Mouse (Mus musculus) hindbrain, embryonic 10.5 days (tissue): ENCODE data around the gene Spaar. TPM values are rescaled to one million over a fixed set of nuclear protein-coding genes. Genes with fewer than 3 reads are reported as not detected.

Experiments
- DNase-seq: peaks from one replicate; pipeline ENCODE4 v3.0.0-alpha.2; 2017; ENCODE audit warnings: low spot score
- H3K27ac ChIP-seq: fragments of 300-500 bp; sonication (generic); 2 replicates; pipeline ENCODE4 v1.5.1; 2016; ENCODE audit warnings: mild to moderate bottlenecking, moderate library complexity
- H3K27me3 ChIP-seq: fragments of 300-500 bp; sonication (generic); 2 replicates; pipeline ENCODE4 v1.6.1; 2016; ENCODE audit warnings: mild to moderate bottlenecking; ENCODE audit not compliant: poor library complexity, insufficient read depth, severe bottlenecking
- H3K36me3 ChIP-seq: fragments of 300-500 bp; sonication (generic); 2 replicates; pipeline ENCODE4 v1.6.1; 2016; ENCODE audit warnings: mild to moderate bottlenecking, moderate library complexity
- H3K4me1 ChIP-seq: fragments of 300-500 bp; sonication (generic); replicated peaks from 2 replicates; pipeline ENCODE4 v1.6.1; 2016; ENCODE audit warnings: mild to moderate bottlenecking
- H3K4me3 ChIP-seq: fragments of 300-500 bp; sonication (generic); 2 replicates; pipeline ENCODE4 v1.5.1; 2016; ENCODE audit warnings: mild to moderate bottlenecking, moderate library complexity
- H3K9me3 ChIP-seq: fragments of 300-500 bp; sonication (generic); 2 replicates; pipeline ENCODE4 v1.6.1; 2016; ENCODE audit warnings: mild to moderate bottlenecking, moderate library complexity
- WGBS: fragments of 180-500 bp; shearing (Covaris S2); methylation state at CpG from one replicate; pipeline ENCODE4 v1.1.7; 2016; 5-methylcytosine and 5-hydroxymethylcytosine counted together
- polyA plus RNA-seq: library from polyadenylated mRNA; unstranded; fragments of >200 nt; fragmentation: Nextera tagmentation; extraction: Ambion mirVana; gene quantifications from 2 replicates; pipeline ENCODE4 v1.2.1, GENCODE M21; 2016

The Spaar gene
- polyA plus RNA-seq, 1 experiment from 2014 or later: not detected

- no peaks in the 10 kb centered on the region for H3K9me3 ChIP-seq
- H3K27ac ChIP-seq: no peak overlapping the region
- no peaks in the 10 kb centered on the region for H3K36me3 ChIP-seq
- no peaks in the 10 kb centered on the region for H3K27me3 ChIP-seq
- no peaks in the 10 kb centered on the region for H3K4me1 ChIP-seq
- H3K4me3 ChIP-seq: no peak overlapping the region
- DNase-seq: no peak
- WGBS: 52% methylated on average over 7 of the region's 7 CpGs
Measured at GRCm38 (mm10) chr4:43713652-43714219, 16.1 kb upstream of the Spaar start.

- no peak for DNase-seq
- 67% methylated on average over 16 of the region's 16 CpGs for WGBS
- Histone ChIP-seq H3K36me3 (no peaks in the 10 kb centered on the region), H3K4me1 (no peaks in the 10 kb centered on the region), H3K27ac (no peak overlapping the region), H3K27me3 (no peaks in the 10 kb centered on the region), H3K9me3 (no peaks in the 10 kb centered on the region), H3K4me3 (no peak overlapping the region)
Measured at GRCm38 (mm10) chr4:43720491-43721228, 9.2 kb upstream of the Spaar start.

GRCm38 (mm10) chr4:43722191-43722590 is 7.6 kb upstream of the Spaar start:
- no peaks in the 10 kb centered on the region for H3K27me3 ChIP-seq
- H3K36me3 ChIP-seq: no peaks in the 10 kb centered on the region
- WGBS: 93% methylated on average over 4 of the region's 4 CpGs
- peaks cover 4% of the 10 kb centered on the region; the same call in 1 of the 2 replicates for H3K4me1 ChIP-seq
- H3K9me3 ChIP-seq: no peaks in the 10 kb centered on the region
- no peak overlapping the region for H3K4me3 ChIP-seq
- H3K27ac ChIP-seq: no peak overlapping the region
- no peak for DNase-seq

- Histone ChIP-seq H3K36me3 (no peaks in the 10 kb centered on the region), H3K4me1 (peaks cover 18% of the 10 kb centered on the region), H3K27ac (no peak overlapping the region), H3K27me3 (no peaks in the 10 kb centered on the region), H3K9me3 (no peaks in the 10 kb centered on the region), H3K4me3 (no peak overlapping the region)
- 41% methylated on average over 1 of the region's 1 CpGs for WGBS
- DNase-seq: peak; percentile 18
Measured at GRCm38 (mm10) chr4:43724764-43725163, 5.1 kb upstream of the Spaar start.

GRCm38 (mm10) chr4:43726228-43726993 is 3.4 kb upstream of the Spaar start:
- 71% methylated on average over 12 of the region's 12 CpGs for WGBS
- H3K9me3 ChIP-seq: no peaks in the 10 kb centered on the region
- DNase-seq: no peak
- no peaks in the 10 kb centered on the region for H3K27me3 ChIP-seq
- H3K4me1 ChIP-seq: peaks cover 28% of the 10 kb centered on the region
- H3K4me3 ChIP-seq: no peak overlapping the region
- H3K36me3 ChIP-seq: no peaks in the 10 kb centered on the region
- H3K27ac ChIP-seq: no peak overlapping the region

GRCm38 (mm10) chr4:43726995-43727394 is 2.8 kb upstream of the Spaar start, which contains the start of gene Hrct1:
Hrct1 (plus strand) TSS chr4:43727188.
- no peak within 1 kb of the TSS for H3K4me3 ChIP-seq
- no peaks in the 10 kb centered on the region for H3K27me3 ChIP-seq
- no peaks in the 10 kb centered on the region for H3K36me3 ChIP-seq
- H3K4me1 ChIP-seq: peaks cover 28% of the 10 kb centered on the region
- no peaks in the 10 kb centered on the region for H3K9me3 ChIP-seq
- 54% methylated on average over 3 of the region's 3 CpGs for WGBS
- DNase-seq: no peak
- no peak within 1 kb of the TSS for H3K27ac ChIP-seq

GRCm38 (mm10) chr4:43727718-43728575 is 1.9 kb upstream of the Spaar start:
- Histone ChIP-seq H3K36me3 (no peaks in the 10 kb centered on the region), H3K27ac (no peak overlapping the region), H3K9me3 (no peaks in the 10 kb centered on the region), H3K4me3 (no peak overlapping the region), H3K4me1 (peaks cover 28% of the 10 kb centered on the region), H3K27me3 (no peaks in the 10 kb centered on the region)
- 71% methylated on average over 7 of the region's 7 CpGs for WGBS
- DNase-seq: no peak

GRCm38 (mm10) chr4:43728576-43728954 is 1.3 kb upstream of the Spaar start:
- no peak for DNase-seq
- H3K4me3 ChIP-seq: no peak overlapping the region
- no peak overlapping the region for H3K27ac ChIP-seq
- 72% methylated on average over 5 of the region's 5 CpGs for WGBS
- H3K4me1 ChIP-seq: peaks cover 28% of the 10 kb centered on the region
- H3K27me3 ChIP-seq: no peaks in the 10 kb centered on the region
- no peaks in the 10 kb centered on the region for H3K36me3 ChIP-seq
- H3K9me3 ChIP-seq: no peaks in the 10 kb centered on the region

- no peak overlapping the region for H3K4me3 ChIP-seq
- DNase-seq: no peak
- no peaks in the 10 kb centered on the region for H3K27me3 ChIP-seq
- H3K27ac ChIP-seq: no peak overlapping the region
- no peaks in the 10 kb centered on the region for H3K9me3 ChIP-seq
- H3K4me1 ChIP-seq: peaks cover 28% of the 10 kb centered on the region
- H3K36me3 ChIP-seq: no peaks in the 10 kb centered on the region
- WGBS: 85% methylated on average over 3 of the region's 3 CpGs
Measured at GRCm38 (mm10) chr4:43729126-43729525, 708 bp upstream of the Spaar start.

GRCm38 (mm10) chr4:43730750-43731297 is 990 bp downstream of the Spaar start:
- DNase-seq: no peak
- H3K9me3 ChIP-seq: no peaks in the 10 kb centered on the region
- WGBS: 76% methylated on average over 21 of the region's 21 CpGs
- H3K27ac ChIP-seq: no peak overlapping the region
- no peak overlapping the region for H3K4me3 ChIP-seq
- no peaks in the 10 kb centered on the region for H3K36me3 ChIP-seq
- H3K4me1 ChIP-seq: peaks cover 28% of the 10 kb centered on the region
- H3K27me3 ChIP-seq: no peaks in the 10 kb centered on the region

GRCm38 (mm10) chr4:43732171-43732570 is 2.3 kb downstream of the Spaar start:
- no peak for DNase-seq
- H3K9me3 ChIP-seq: no peaks in the 10 kb centered on the region

GRCm38 (mm10) chr4:43733186-43733585 is 3.4 kb downstream of the Spaar start:
- Histone ChIP-seq H3K4me3 (no peak overlapping the region), H3K9me3 (no peaks in the 10 kb centered on the region), H3K36me3 (no peaks in the 10 kb centered on the region), H3K27ac (no peak overlapping the region), H3K27me3 (no peaks in the 10 kb centered on the region), H3K4me1 (peaks cover 25% of the 10 kb centered on the region)
- DNase-seq: no peak
- 79% methylated on average over 5 of the region's 5 CpGs for WGBS

More at GRCm38 (mm10) chr4:43732171-43732570, 2.3 kb downstream of the Spaar start:
- Histone ChIP-seq H3K4me3 (no peak overlapping the region), H3K4me1 (peaks cover 27% of the 10 kb centered on the region), H3K27me3 (no peaks in the 10 kb centered on the region), H3K27ac (peak overlapping the region; percentile 45; the same call in 1 of the 2 replicates), H3K36me3 (no peaks in the 10 kb centered on the region)
- 38% methylated on average over 1 of the region's 1 CpGs for WGBS
